Mouse (Mus musculus) bone marrow macrophage, adult 2 months (primary cell): ENCODE measurements around the gene Myo7a. TPM values are rescaled to one million over a fixed set of nuclear protein-coding genes. Genes with fewer than 3 reads are reported as not detected.

Experiments used
- H3K27ac ChIP-seq: 2 replicates; pipeline ENCODE4 v1.5.1; 2012; ENCODE audit warnings: low read depth, low read length; ENCODE audit not compliant: insufficient read depth
- H3K4me1 ChIP-seq: 2 replicates; pipeline ENCODE4 v1.6.1; 2012; ENCODE audit warnings: low read length; ENCODE audit not compliant: control insufficient read depth, insufficient read depth
- H3K4me3 ChIP-seq: 2 replicates; pipeline ENCODE4 v1.5.1; 2012; ENCODE audit warnings: mild to moderate bottlenecking, low read length, moderate library complexity; ENCODE audit not compliant: insufficient read depth
- CTCF ChIP-seq: IDR thresholded peaks from 2 replicates; pipeline ENCODE4 v1.5.1; 2012; ENCODE audit warnings: low read depth, mild to moderate bottlenecking, low read length, moderate library complexity
- POLR2A ChIP-seq: IDR thresholded peaks from 2 replicates; pipeline ENCODE4 v1.6.1; 2012; ENCODE audit warnings: mild to moderate bottlenecking, low read depth, low read length, borderline replicate concordance
- polyA plus RNA-seq: library from polyadenylated mRNA; stranded (reverse); fragments of >200 nt; gene quantifications from 2 replicates; pipeline ENCODE4 v1.2.4, GENCODE M21; 2012; ENCODE audit not compliant: missing spikeins, insufficient read depth, insufficient read length

The Myo7a gene
- polyA plus RNA-seq, 1 experiment: 26.4 TPM

DNA sequence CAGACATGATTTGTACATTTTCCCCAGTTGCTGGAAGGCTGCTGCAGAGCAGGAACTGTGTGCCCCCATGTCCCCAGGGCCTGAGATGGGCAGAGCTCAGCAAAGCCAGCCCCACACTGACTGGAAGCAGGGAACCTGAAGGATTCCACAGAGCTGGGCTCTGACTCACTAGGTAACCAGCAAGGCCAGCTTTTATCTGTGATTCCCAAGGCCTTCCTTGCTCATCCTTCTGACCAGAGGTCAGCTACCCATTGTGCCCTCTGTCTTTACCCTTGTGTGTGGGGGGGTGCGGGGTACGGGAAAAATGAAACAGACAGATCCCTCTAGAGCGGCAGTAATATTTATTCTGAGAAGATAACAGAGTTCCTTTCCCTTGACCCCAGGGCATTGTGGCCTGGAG is 1.9 kb upstream of the Myo7a start:
- Histone ChIP-seq H3K4me1 (peaks cover 17% of the 10 kb centered on the region), H3K27ac (no peak overlapping the region), H3K4me3 (no peak overlapping the region)
- TF ChIP-seq POLR2A: no peak
- TF ChIP-seq CTCF: no peak

DNA sequence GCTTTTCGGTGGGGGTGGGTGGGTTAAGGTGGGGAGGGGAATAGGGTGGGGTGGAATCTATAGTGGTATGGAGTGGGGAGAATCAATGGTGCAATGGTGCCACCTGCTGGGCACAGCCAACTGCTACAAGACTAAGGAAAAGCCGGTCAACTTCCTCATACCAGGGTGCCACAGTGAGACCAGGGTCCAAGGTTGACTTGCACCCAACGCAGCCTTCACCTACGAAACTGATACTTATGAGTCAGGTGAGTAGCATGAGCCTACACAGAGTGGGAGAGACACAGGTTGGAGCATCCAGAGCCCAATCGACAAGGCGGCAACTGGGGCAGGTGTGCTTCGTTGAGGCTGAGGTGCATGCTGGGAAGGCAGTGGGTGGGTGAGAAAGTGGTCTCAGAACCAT is 1.0 kb upstream of the Myo7a start:
- no peak overlapping the region for H3K27ac ChIP-seq
- H3K4me1 ChIP-seq: peaks cover 18% of the 10 kb centered on the region
- peak overlapping the region; percentile 43 for H3K4me3 ChIP-seq
- TF ChIP-seq CTCF (peak; percentile 86), POLR2A (no peak)

DNA sequence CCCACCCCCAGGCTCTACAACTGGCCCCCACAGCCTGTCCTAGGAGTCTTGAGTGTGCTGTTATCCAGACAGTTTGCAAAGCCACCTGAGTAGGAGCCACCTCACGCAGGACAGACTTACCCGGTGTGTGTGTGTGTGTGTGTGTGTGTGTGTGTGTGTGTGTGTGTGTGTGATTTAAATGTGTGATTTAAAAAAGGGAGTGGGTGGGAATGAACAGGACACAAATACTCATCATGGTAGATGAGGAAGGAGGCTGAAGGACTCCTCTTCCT is 573 bp upstream of the Myo7a start:
- Histone ChIP-seq H3K4me1 (peaks cover 18% of the 10 kb centered on the region), H3K4me3 (no peak overlapping the region), H3K27ac (no peak overlapping the region)
- TF ChIP-seq POLR2A: no peak

DNA sequence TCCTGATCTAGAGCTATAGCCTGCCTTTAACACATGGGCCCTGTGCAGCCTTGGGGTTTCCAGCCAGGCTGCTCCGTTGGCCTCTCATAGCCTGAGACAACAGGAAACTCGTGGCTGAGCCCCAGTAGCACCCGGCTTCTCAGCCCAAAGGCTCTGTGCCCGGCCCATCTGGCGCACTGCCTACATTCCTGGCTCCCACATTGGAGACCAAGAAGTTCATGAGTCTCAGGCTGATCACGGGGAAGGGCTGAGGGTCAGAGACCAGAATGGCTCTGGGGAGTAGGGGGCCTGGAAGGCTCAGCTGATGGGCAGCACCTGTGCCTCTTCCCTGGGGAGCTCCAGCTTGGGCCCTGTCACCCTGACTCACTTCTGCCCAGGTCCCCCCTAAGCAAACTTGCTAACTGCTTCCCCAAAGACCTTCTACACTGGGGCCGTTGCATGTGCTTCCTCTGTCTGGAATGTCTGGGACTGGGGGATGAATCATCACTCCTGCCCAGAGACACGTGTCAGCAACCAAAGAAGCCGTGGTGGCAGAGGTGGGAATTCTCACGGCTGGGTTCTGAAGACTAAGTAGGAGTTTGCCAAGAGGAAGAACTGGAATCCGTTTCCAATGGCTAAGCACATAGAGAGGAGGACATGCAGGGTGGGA is 2.2 kb downstream of the Myo7a start:
- H3K4me1 ChIP-seq: peaks cover 18% of the 10 kb centered on the region
- peak overlapping the region; percentile 2 for H3K27ac ChIP-seq

DNA sequence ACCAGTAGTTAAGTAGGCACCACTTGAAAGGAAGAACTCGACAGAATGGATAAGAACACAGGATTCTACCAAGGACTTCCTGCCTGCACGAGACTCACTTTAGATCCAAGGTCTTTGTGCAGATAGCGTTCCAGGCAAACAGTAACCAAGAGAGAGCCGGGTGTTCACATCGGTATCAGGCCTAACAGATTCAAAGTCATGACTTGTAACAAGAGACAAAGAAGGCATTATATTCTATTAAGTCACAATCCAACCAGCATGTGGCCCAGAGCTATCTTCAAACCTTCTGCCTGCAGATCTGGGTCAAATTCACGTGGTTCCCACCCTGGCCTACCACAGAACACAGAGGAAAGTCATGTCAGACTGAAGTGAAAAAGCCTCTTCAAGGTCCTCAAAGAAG is 4.7 kb downstream of the Myo7a start:
- Histone ChIP-seq H3K27ac (no peak overlapping the region), H3K4me3 (no peak overlapping the region), H3K4me1 (peaks cover 18% of the 10 kb centered on the region)
- no peak for TF ChIP-seq POLR2A

More for the DNA sequence above, 2.2 kb downstream of the Myo7a start:
- TF ChIP-seq POLR2A (no peak), CTCF (no peak)
- H3K4me3 ChIP-seq: no peak overlapping the region

DNA sequence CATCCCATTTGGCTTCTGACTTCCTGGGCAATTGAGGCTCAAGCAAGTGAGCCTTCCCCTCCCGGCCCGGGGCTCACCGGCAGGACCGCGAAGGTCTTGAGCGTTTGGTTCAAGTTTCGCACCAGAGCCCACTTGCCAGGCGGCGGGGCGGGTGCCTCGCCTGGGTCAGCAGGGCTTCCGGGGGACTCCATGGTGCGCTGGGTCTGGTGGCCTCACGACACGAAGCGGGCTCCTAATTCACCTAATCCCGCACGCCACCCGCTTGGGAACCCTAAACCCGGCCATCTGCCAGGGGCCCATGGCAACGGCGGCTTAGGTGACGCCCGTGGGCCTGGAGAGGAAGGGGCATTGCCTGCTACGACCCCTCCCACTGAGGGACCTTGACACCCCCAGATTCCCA is 8.1 kb downstream of the Myo7a start:
- Histone ChIP-seq H3K4me3 (no peak overlapping the region), H3K4me1 (peaks cover 4% of the 10 kb centered on the region), H3K27ac (no peak overlapping the region)
- TF ChIP-seq POLR2A: no peak
- TF ChIP-seq CTCF: no peak

DNA sequence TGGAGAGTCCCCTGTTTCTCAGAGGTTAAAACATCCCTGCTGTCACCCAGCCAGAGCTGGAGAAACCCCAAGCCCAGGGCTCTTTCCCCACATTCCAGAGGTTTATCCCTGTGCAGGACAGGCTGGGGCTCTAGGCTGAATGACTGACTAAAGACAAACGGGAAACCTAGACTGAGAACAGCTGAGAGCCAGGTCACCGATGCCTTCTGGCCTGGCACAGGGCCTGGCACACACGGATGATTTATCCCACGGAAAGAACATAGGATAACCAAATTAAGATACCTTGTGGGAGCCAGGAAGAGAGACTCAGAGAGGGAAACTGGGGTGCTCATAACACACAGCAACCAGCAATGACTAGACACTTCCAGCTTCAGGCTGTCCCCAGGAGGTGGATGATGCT is 9.6 kb downstream of the Myo7a start:
- H3K27ac ChIP-seq: no peak overlapping the region
- no peak overlapping the region for H3K4me3 ChIP-seq
- no peak for TF ChIP-seq CTCF
- no peak for TF ChIP-seq POLR2A
- H3K4me1 ChIP-seq: peaks cover 2% of the 10 kb centered on the region

DNA sequence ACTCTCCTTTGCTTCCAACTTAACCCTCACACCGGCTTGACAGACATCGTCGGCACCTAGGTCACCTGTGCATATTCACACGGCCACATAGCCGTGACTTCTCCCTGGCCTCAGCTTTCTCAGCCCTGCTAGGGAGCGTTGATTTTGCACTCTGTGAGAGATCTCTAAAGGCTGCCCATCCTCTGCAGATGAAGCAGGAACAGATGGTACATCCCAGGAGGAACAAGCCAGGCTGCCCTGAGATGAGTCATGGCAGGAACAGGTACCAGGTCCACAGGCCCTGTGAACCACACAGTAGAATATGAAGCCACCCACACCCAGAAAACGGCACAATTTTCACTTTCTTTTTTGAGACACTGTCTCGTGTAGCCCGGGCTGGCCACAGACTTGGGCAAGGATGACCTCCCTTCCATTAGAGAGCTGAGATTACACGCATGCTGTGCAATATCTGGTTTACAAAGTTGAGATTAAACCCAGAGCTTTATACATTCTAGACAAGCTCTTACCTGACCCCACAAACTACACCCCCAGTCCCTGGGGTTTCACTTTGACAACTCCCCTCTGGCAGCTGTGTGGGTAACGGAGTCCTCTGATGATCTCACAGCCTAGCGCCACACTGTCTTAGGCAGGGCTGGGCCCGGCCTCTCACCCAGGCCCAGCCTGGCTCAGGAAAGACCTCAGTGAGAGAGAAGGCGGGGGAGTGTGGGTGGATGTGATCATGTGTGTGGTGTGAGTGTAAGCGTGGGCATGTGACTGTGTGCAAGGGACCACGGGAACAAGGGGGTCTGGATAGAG is 10.5 kb downstream of the Myo7a start:
- Histone ChIP-seq H3K4me3 (no peak overlapping the region), H3K4me1 (peaks cover 2% of the 10 kb centered on the region), H3K27ac (no peak overlapping the region)
- no peak for TF ChIP-seq POLR2A
- no peak for TF ChIP-seq CTCF

DNA sequence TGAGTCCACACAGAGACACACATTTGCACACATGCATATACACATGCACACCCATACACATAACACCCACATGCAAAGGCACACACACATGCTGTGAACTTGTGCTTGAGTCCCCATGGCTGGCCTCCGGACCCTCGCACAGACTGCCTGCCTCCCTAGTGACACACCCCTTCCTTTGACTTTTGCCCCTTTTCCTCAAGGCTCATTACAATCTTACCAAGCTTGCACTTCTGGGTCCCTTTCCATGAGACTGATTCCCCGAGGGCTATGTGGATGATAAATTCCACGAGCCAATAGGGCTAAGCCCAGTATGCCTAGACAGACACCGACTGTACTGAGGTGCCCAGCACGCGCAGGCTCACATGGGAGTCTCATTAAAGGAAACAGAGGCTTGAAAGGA is 13.1 kb downstream of the Myo7a start:
- H3K4me3 ChIP-seq: no peak overlapping the region
- H3K4me1 ChIP-seq: peaks cover 7% of the 10 kb centered on the region
- no peak overlapping the region for H3K27ac ChIP-seq
- TF ChIP-seq POLR2A (no peak), CTCF (no peak)

DNA sequence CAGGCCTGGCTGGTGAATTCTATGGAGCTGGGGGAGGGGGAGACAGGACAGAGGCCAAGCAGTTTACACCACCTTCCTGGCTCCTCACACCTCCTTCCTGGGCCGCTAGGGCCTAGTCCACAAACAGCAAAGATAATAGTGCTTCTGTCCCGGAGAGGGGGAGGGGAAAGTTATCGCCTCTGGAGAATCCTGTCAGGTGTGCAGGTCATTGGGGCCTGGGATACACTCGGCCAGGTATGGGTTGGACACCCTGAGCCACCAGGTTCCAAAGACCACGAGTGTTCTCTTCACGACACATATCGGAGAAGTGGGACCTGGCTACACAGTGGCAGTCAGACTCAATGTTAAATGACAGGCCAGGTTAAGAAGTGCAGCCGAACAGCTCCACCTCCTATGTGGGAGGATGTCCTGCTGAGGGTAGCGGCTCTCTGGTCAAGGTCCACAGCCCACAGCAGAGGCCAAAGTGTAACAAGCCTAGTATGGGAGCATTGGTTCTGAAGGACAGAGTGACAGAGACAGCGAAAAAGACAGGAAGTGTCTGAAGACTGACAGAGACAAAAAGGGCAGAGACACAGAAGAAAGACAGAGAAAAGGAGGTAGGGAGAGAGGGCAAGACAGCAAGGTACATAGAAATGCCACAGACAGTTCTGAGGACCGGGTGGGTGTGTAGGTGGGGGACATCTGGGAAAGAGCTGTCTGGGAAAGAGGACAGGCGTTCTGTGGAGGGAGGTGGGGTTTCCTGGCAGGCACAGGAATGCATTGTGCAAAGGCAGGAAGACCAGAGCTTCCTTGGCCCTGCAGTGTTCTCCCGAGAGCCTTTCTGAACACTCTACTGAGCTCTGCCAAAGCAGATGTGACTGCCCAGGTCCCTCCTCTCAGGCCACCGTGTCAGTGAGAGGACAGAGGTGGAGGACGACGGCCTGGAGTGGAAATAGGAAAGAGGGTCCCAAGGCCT is 14.6 kb downstream of the Myo7a start:
- Histone ChIP-seq H3K4me3 (no peak overlapping the region), H3K27ac (no peak overlapping the region), H3K4me1 (peaks cover 7% of the 10 kb centered on the region)
- TF ChIP-seq CTCF (no peak), POLR2A (no peak)
